Mouse (Mus musculus): ENCODE measurements around the gene Slc19a3.

Gene Slc19a3

DNA sequence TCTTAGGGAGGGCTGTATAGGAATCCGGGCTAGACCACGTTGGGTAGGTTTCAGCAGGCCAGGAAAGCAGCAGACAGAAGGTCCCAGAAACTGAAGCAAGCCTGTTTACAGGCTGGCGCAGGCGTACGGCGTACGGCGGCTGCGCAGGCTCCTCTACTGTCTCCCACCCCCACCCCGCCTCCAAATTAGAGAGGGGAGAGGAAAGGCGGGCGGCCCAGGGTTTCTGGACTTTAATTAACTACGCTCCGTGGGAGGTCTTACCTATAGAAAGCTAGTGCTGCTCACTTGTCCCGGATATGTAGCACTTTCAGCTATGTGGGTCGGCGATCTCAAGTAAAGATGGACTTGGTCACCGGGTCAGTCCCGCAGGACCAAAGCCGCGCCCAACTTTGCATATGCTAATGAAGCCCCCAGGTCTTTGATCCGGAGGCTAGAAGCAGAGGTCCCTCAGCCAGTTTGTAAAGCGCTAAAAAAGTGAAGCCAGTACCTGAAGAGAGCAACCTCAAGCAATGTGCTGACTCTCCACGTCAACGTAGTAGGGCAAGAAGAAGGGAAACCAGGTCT is at the start of gene Slc19a3:
Slc19a3 (minus strand) TSS at position 340 of the 564 bp plus-strand sequence.
- in situ Hi-C loops (cut with MboI, MseI): no loop called here

DNA sequence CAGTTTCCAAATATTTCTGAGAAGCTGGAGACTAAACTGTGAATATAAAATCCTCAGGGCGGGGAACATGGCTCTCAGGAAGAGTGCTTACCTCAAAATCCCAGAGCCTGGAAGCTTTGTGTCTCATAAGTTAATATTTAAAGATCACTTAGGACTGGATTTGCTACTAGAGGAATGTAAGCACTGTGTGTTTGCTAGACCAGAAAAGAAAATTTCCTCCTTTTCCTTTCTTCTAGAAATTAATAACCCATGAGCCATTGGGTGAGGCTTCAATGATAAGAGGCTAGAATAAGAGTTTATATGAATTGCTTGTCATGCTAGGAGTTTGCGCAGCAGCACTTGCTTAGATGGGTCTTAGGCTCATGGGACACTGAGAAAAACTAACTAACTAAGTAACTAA is 46.5 kb upstream of the Slc19a3 start:
- in situ Hi-C loops (cut with MboI, MseI): no loop called here

DNA sequence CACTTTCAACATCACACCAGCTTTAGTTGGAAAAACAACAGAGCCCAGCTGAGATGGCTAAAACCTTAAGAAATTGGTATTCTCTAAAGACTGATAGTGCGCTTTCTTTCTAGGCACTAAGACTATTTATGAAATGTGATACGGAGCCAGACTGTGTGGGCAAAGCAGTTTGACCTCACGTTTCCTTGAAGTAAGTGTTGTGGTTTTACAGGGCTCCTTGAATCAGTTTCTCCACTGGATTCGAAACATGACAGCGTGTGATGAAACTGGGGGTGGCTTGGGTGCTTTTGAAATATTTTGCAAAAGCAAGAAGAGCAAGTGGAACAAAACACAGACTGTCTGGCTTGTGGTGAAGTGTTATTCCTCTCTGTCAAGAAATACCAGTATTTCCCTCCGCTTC is 38.8 kb upstream of the Slc19a3 start:
- in situ Hi-C loops (cut with MboI, MseI): no loop called here

DNA sequence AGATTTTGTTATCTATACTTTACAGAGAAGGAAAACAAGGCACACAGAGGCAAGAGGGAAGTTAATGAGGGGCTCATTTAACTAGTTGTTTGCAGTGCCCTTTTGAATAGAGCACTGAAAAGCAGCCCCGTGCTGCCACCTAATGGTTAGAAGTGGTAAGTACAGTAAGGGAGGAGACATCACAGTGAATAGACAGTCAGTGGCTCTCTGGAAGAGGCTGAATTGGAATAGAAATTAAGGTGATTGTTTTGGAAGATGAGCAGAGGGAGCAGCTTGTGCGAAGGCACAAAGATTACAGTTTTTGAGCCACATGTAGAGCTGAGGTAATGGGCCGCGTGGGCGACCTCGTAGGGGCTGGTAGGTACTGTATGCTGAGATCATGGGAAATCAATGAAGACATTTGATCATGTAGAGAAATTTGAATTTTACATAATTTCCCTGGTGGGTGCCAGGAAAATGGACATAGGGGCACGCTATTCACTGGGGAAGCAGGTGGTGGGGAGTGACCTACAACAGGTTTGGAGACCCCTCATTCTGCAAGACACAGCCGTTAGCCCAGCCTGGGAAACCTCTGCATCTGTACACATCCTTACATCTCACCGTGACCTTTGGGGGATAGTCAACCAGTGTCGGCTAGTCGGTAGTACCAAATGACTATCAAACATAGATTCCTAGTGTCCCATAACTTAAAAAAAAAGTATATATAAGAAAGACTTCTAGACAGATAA is 38.1 kb upstream of the Slc19a3 start:
- in situ Hi-C loops (cut with MboI, MseI): no loop called here

DNA sequence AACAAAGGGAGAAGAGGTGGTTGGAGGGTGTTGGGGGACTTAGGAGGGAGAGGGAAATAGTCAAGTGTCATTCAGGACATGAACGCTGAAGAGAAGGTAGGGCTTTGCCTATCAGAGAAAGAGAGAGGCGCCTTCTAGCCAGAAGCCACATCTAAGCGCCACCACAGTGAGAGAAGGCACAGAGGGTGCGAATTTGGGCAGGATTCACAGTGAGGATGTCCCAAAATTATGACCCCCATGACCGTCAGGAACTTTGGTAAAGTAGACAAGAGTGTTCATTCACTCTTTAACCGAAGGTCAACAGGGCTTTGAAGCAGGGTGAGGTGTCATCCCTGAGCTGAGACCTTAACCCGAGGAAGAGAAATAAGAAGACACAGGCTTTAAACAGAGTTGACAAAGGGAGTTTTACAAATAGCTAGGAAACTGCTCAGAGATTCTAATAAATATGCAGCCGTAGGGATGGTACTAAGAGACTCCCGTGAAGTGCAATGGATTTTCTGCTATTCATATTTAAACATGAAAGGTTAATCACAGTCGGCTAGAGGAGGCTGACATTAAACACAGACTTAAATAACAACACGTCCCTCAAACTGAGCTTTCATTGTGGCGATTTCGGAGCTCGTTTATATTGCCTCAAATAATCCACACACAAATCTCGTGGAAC is 37.4 kb upstream of the Slc19a3 start:
- in situ Hi-C loops (cut with MboI, MseI): no loop called here

DNA sequence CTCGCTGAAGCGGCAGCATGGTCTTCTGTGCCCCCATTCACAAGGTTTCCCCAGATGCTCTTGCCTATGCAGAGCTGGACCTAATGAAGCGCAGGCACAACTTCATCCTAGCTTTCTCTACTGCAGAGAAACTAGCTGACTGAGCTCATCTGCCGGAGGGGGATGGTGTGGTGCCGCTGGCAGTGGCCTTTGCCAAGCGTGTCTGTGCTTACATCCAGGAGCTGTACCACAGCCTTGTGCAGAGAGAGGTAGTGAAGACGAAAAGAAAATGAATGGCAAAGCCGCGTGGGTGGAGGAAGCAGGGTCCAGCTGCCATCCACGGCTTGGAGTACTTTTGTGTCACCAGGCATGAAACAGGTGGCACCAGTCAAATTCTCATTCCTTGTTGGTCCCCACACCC is 29.0 kb upstream of the Slc19a3 start:
- in situ Hi-C loops (cut with MboI, MseI): no loop called here

DNA sequence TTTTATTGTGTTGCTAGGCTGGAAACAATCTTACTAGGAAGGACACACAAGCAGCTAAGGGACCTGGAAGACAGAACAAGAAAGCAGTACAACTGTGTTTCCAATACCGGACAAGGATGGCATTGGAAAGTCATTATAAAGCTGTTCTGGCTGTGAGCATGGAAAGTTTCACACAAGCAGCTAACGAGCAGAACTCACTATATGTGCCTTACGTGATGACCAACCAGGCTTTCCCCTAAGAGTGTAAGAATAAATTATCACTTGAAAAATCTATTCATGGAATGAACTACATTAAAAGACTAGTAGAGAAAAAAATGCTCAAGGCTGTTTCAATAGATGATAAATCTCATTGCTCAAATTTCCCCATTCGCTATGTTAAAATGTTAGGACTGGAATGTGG is 28.3 kb upstream of the Slc19a3 start:
- in situ Hi-C loops (cut with MboI, MseI): no loop called here

DNA sequence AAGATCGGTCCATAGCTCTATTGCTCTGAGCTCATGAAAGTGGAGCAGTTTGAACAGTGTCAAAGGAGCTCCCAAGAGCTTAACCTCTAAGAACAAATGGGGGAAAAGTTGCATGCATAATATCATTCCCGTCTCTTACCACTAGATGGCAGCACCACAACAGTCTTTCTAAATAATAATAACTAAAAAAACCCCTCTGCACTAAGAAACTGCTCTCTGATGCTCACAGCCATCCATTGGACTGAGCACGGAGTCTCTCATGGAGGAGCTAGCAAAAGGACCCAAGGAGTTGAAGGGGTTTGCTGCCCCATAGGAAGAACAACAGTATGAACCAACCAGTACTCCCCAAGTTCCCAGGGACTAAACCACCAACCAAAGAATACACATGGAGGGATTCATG is 26.6 kb upstream of the Slc19a3 start:
- in situ Hi-C loops (cut with MboI, MseI): loop anchor here (5.0 kb wide), 2 partner anchors 112 to 667 kb away; no protein-coding TSS in a partner anchor

DNA sequence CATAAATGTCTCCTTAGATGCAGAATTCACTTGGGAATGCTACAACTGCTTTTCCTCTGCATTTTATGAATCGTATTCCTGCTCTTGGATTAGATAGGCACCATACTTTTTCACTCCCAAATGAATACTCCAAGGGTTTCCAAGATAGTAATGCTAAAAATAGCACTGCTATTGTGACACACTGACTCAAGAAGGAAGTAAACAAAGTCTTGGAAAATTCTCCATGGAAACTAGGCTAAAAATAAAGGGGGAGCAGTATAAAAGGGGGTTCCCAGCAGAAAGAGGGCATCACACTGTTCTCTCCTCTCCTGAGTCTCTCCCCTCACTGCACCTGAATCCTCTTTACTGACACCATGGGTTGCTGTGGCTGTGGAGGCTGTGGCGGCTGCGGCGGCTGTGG is 22.4 kb upstream of the Slc19a3 start, which contains the start of gene Krtap28-13:
Krtap28-13 (plus strand) TSS at position 288 of the 400 bp plus-strand sequence.
- in situ Hi-C loops (cut with MboI, MseI): loop anchor here (5.0 kb wide), 2 partner anchors 117 to 672 kb away; no protein-coding TSS in a partner anchor

DNA sequence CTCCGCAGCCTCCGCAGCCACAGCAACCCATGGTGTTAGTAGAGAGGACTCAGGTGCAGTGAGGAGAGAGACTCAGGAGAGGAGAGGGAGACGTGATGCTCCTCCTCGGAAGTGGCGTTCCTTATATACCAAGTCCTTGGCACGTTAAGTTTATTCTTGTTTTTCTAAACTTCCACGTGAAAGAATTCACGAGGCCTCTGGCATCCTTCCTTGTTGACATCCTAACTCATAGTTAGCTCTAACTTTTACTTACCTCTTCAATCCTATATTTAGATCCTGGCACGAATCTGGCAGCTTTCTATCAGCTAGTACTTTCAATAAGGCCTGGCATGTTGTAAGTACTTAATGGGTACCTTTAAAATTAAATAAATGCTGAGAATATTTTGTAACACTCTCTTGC is 21.0 kb upstream of the Slc19a3 start, which contains the start of gene A030005K14Rik:
A030005K14Rik (minus strand) TSS at position 101 of the 400 bp plus-strand sequence.
- in situ Hi-C loops (cut with MboI, MseI): no loop called here

DNA sequence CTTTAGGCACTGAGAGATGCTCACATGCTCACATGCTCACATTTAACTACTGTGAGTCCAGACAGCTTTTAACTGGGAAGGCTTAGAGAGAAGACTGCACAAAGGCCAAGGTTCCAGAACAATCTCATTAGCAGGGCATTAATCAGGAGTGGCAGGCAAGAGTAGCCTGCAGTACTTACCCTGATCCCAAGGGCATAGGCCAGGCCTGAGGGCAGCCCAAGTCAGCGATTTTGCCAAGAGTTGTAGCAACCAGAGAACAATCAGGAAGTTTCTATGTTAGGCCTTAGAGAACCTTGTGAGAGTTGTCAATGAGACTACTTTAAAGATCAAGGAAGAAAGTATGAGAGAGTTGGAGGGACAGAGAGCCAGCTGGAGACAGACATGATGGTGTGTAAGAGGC is 20.2 kb upstream of the Slc19a3 start:
- in situ Hi-C loops (cut with MboI, MseI): no loop called here

DNA sequence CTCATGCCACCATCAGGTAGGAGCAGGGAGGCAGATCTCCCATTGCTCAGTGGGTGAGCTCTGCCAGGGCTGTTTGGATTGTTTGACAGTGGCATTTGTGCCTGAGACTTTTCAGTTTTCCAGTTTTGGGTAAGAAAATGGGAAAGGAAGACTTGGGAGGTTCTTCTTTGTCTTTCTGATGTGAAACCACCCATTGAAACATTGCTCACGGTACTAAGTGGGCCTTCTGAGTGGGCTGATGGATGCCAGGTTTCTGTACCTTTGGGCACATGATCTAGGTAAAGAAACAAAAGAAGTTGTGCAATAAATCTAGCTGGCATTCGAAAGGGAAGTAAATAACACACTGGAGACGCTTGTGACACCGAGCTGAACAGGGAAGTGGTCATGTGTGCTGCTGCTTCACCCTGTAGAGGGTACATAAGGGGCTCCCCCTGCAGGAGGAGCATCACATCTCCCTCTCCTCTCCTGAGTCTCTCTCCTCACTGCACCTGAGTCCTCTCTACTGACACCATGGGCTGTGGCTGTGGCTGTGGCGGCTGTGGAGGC is 6.7 kb upstream of the Slc19a3 start, which contains the start of gene Gm47969:
Gm47969 (plus strand) TSS at position 51 of the 546 bp plus-strand sequence.
- in situ Hi-C loops (cut with MboI, MseI): no loop called here

DNA sequence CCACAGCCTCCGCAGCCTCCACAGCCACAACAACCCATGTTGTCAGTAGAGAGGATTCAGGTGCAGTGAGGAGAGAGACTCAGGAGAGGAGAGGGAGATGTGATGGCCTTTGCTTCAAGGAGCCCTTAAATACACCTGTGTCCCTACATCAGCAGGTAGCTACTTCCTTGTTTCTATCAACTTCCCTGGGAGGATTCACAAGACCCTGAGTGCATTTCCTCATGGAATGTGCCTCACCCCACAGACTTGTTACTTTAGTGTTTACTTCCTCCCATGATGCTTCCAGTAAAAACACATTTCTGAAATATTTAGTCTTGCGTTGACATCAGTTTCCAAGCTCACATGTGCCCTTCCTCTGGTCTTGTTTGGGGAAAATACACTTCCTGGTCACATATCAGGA is 4.1 kb upstream of the Slc19a3 start, which contains the start of gene Krtap28-10:
Krtap28-10 (minus strand) TSS at position 101 of the 400 bp plus-strand sequence.
- in situ Hi-C loops (cut with MboI, MseI): no loop called here

DNA sequence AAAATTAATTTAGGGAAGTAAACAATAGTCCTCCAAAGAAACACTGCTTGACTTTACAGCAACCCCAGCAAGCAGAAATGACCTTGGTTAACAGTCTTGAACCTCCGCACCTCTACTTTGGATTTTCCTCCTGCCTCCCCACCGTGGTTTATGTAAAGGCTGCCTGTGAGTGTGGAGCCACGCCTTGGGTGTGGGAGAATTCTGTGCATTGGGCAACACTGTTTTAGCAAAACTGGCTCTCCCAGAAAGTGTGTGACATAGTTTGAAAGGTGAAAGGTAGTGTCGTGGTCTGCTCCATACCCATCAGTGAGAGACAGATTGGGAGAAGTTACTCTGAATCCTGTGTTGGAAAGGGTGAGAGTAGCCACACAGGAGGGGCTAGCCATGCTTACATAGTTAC is 832 bp upstream of the Slc19a3 start:
- in situ Hi-C loops (cut with MboI, MseI): no loop called here

DNA sequence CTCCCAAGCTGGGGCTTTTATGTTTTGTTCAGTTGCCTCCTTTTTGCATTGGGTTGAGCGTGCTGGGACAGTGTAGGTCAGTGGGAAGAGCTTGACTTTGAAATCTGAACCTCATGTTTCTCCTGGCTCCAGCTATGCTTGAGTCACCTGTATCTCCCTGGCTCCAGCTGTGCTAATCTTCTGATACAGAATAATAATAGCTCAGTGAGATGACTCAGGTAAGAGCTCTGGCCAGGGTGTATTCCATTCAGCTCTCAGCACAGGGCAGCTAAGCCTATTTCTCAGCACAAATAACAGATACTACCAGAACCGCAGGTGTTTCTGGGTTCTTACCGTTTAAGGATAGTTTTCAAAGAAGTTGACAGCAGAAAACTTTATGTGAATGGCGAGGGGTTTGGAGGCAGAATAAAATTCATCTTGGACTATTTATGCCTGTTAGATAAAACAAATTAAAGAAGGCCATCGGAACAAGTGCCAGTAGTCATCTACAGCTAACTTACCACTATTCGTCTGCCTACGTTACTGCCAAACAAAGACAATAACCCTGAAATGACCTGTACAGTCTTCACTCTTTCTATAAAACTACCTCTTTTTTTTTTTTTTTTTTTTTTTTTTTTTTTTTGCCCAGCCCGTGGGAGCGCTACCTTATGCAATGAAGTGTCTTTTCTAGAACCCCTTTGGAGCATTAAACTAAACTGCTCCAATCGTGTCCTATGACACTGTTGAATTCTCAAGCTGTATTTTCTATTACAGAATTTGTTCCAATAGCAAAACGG is 1.2 kb downstream of the Slc19a3 start:
- in situ Hi-C loops (cut with MboI, MseI): no loop called here

DNA sequence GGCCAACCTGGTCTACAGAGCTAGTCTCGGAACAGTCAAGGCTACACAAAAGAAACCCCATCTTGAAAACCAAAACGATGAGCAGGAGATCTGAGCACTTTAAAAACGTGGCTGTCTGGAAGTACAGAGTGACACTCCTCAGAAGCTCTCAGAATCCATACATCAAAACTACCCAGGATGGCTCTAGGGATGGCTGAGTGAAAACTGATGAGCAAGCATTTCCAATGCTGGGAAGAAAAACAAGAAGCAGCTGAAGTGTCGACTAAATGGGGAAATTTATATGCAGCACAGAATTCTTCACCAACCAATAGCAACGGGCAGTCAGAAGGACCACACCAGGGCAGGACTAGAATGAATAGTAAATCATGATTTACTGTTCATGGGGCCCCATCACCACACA is 3.7 kb downstream of the Slc19a3 start:
- in situ Hi-C loops (cut with MboI, MseI): no loop called here

DNA sequence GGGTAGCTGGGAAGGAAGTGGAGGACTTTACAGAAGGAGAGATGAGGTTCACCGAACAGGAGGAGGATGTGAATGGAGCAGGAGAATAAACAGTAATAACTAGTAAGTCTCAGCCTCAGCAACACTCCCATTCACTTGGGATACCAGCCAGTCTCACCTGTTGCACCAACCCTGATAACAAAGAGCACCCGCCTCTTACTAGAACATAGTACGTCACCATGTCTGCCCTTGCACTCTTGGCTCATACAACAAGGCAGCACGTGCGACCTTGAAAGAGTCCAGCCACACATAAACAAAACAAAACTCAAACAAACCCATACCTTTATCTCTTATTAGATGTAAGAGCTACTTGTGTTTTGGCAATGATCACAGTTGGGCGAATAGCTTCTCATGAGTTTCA is 5.7 kb downstream of the Slc19a3 start:
- in situ Hi-C loops (cut with MboI, MseI): no loop called here

DNA sequence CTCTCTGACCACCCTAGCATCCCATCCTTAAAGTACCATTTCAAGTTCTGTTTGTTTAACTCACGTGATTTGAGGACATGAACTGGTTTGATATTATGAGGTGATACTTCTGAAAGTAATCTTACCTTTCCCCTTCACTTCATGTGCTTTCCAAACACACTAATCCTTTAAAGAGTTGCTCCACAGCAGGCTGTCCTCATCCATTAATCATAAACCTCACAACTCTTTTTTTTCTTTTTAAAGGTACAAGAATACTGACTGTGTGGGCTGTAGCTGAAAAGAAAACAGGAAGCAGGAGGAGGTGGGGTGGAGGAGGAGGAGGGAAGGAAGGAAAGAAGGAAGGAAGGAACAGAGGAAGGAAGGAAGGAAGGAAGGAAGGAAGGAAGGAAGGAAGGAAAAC is 6.3 kb downstream of the Slc19a3 start:
- in situ Hi-C loops (cut with MboI, MseI): no loop called here

DNA sequence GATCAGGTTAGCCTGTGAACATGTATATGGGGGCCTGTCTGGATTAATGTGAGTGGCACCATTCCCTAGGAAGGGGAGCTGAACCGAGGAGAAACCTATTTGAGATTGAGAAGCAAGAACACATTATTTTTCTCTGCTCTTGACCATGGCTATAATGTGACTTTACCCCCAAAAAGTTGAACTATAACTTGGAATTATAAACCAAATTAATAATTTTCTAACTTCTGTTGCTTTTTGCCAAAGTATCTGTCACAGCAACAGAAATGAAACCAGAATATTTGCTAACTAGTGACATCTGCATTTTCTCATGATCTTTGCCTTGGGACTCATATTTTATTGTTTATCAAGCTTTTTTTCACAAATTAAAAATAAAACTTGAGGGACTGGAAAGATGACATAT is 21.7 kb downstream of the Slc19a3 start:
- in situ Hi-C loops (cut with MboI, MseI): loop anchor here (25.0 kb wide), 1 partner anchor 679 kb away; no protein-coding TSS in a partner anchor

DNA sequence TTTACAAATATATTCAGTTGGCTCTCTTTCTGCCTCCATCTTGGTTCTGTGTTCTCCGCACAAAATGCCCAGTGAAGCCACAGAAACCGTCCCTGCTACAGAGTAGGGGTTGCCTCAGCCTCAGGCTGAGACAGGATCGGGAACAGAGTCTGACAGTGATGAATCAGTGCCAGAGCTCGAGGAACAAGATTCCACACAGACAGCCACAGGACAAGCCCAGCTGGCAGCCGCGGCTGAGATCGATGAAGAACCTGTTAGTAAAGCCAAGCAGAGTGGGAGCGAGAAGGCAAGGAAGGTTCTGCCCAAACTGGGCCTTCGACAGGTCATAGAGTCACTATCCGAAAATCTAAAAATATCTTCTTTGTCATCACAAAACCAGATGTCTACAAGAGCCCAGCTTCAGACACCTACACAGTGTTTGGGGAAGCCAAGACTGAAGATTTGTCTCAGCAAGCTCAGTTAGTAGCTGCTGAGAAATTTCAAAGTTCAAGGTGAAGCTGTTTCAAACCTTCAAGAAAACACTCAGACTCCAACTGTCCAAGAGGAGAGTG is 22.8 kb downstream of the Slc19a3 start:
- in situ Hi-C loops (cut with MboI, MseI): loop anchor here (25.0 kb wide), 1 partner anchor 678 kb away; no protein-coding TSS in a partner anchor

DNA sequence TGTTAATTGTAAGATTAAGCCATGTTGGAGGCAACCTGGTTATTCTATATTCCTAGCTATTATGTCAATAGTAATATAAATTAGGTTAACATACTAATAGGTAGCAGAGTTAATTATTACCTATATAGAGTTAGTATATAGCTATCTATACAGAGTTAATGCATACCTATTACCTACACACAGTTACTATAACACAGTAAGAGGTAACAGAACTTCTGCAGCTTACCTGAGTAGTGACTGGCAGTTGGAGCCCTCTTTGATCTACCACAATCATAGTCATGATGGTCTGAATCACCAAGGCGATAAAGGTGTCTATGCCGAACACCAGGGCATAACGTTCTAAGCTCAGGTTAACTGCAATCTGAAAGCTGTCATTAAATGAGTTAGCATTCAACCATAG is 23.8 kb downstream of the Slc19a3 start:
- in situ Hi-C loops (cut with MboI, MseI): loop anchor here (25.0 kb wide), 1 partner anchor 677 kb away; no protein-coding TSS in a partner anchor
